Mouse (Mus musculus): Measurements from ENCODE around the gene Rnf167. TPM values are rescaled to one million over a fixed set of nuclear protein-coding genes. Genes with fewer than 3 reads are reported as not detected.

The Rnf167 gene
- polyA plus RNA-seq, 1 experiment from 2014 or later = 105 TPM

DNA sequence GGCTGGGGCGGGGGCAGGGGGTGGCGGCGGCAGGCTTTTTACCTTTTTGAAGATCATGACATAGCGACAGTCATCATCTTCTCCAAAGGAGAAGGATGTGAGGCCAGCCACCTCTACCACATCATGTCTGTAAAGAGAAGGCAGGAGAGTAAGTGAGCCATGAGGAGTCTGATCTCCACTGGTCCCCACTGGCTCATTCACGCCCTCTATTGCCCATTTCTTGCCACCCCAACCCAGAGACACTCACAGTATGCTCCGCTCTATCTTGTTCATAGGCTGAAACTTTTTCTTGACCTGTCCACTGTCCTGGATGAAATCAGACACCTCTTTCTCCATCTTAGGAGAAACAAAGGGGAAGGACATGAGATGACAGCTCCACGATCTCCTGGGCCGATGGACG, 17.7 kb downstream of the Rnf167 start:
- peaks cover 7% of the 10 kb centered on the region for H3K4me1 ChIP-seq (ENCODE audit: control insufficient read depth, insufficient read depth, low read length)
- 95% methylated on average over 9 of the region's 9 CpGs for WGBS
- no peak for DNase-seq (ENCODE audit: low spot score)
- H3K9me3 ChIP-seq (replicated peaks; ENCODE audit: control insufficient read depth, low read length) = no peaks in the 10 kb centered on the region
- H3K27me3 ChIP-seq (replicated peaks; ENCODE audit: control insufficient read depth, insufficient read depth, low read length) = no peaks in the 10 kb centered on the region
- H3K4me3 ChIP-seq (ENCODE audit: low read depth, low read length) = no peak overlapping the region
- H3K36me3 ChIP-seq (ENCODE audit: control insufficient read depth, insufficient read depth, low read length) = peaks cover 52% of the 10 kb centered on the region
- H3K27ac ChIP-seq (ENCODE audit: low read depth, low read length) = no peak overlapping the region
- no peak overlapping the region for H3K9ac ChIP-seq (ENCODE audit: low read length)
- ATAC-seq = no peak
- no peak overlapping the region for H3K4me2 ChIP-seq (ENCODE audit: low read length)

- WGBS = 94% methylated on average over 8 of the region's 8 CpGs
- Histone ChIP-seq H3K9me3 (replicated peaks; ENCODE audit: control insufficient read depth, low read length) (no peaks in the 10 kb centered on the region), H3K4me3 (ENCODE audit: low read depth, low read length) (no peak overlapping the region), H3K4me2 (ENCODE audit: low read length) (no peak overlapping the region), H3K36me3 (ENCODE audit: control insufficient read depth, insufficient read depth, low read length) (peaks cover 49% of the 10 kb centered on the region), H3K27me3 (replicated peaks; ENCODE audit: control insufficient read depth, insufficient read depth, low read length) (no peaks in the 10 kb centered on the region), H3K4me1 (ENCODE audit: control insufficient read depth, insufficient read depth, low read length) (peaks cover 14% of the 10 kb centered on the region), H3K27ac (ENCODE audit: low read depth, low read length) (no peak overlapping the region), H3K9ac (ENCODE audit: low read length) (no peak overlapping the region)
- DNase-seq (ENCODE audit: low spot score) (no peak), ATAC-seq (no peak)
Observed at GRCm38 (mm10) chr11:70666687-70667086, 19.7 kb downstream of the Rnf167 start.

DNA sequence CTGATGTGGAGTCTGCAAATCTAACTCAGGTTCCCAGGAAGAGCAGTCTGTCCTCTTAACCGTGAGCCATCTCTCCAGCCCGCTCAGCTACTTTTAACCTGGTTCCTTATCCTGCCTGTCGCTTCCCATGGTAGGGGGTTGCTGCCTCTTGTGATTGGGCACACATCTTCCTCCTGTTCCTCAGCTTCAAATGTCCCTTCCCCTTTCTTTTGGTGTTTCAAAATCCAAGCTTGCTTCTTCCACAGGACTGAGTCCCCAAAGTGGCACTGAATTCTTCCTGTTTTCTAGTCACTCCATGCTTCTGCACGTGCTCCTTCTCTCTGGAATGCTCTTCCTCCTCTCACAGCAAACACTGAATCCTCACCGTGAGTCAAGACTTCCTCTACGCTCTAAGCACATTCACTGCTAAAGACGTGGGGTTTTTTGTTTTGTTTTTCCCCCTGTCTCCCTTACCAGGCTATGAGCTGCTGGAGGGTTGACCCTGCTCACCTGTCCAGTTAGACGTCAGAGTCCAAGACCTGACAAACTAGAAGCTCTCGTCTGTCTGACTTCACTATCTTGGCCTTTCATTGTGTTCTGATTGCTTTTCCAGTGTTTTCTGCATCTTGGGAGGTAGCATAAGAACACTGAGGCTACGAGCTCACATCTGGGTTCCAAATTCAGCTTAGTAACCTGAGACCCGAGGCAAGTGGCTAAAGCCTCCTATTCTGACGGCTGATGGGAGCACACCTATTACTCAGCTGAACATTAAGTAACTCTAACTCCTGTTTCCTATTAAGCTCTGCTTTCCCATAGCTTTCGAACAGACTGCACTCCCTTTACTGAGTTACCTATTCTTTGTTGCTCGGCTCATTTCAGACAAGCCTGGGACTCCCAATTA, 20.5 kb downstream of the Rnf167 start:
- H3K4me2 ChIP-seq (ENCODE audit: low read length) = peak overlapping the region; percentile 85
- no peak for DNase-seq (ENCODE audit: low spot score)
- ATAC-seq = no peak
- peak overlapping the region; percentile 70 for H3K9ac ChIP-seq (ENCODE audit: low read length)
- peaks cover 14% of the 10 kb centered on the region for H3K4me1 ChIP-seq (ENCODE audit: control insufficient read depth, insufficient read depth, low read length)
- peaks cover 50% of the 10 kb centered on the region for H3K36me3 ChIP-seq (ENCODE audit: control insufficient read depth, insufficient read depth, low read length)
- WGBS = 72% methylated on average over 14 of the region's 14 CpGs
- peak overlapping the region; percentile 68 for H3K4me3 ChIP-seq (ENCODE audit: low read depth, low read length)
- no peaks in the 10 kb centered on the region for H3K27me3 ChIP-seq (replicated peaks; ENCODE audit: control insufficient read depth, insufficient read depth, low read length)
- peak overlapping the region; percentile 74; the same call in 1 of the 2 replicates for H3K27ac ChIP-seq (ENCODE audit: low read depth, low read length)
- no peaks in the 10 kb centered on the region for H3K9me3 ChIP-seq (replicated peaks; ENCODE audit: control insufficient read depth, low read length)

GRCm38 (mm10) chr11:70668335-70668770, 21.3 kb downstream of the Rnf167 start:
- no peaks in the 10 kb centered on the region for H3K9me3 ChIP-seq (replicated peaks; ENCODE audit: control insufficient read depth, low read length)
- peak overlapping the region; percentile 85 for H3K4me2 ChIP-seq (ENCODE audit: low read length)
- H3K27ac ChIP-seq (ENCODE audit: low read depth, low read length) = peak overlapping the region; percentile 74
- WGBS = 1% methylated on average over 15 of the region's 15 CpGs
- H3K9ac ChIP-seq (ENCODE audit: low read length) = peak overlapping the region; percentile 70
- H3K36me3 ChIP-seq (ENCODE audit: control insufficient read depth, insufficient read depth, low read length) = peaks cover 42% of the 10 kb centered on the region
- H3K4me1 ChIP-seq (ENCODE audit: control insufficient read depth, insufficient read depth, low read length) = peaks cover 14% of the 10 kb centered on the region
- no peaks in the 10 kb centered on the region for H3K27me3 ChIP-seq (replicated peaks; ENCODE audit: control insufficient read depth, insufficient read depth, low read length)
- peak overlapping the region; percentile 68 for H3K4me3 ChIP-seq (ENCODE audit: low read depth, low read length)
- no peak for ATAC-seq
- no peak for DNase-seq (ENCODE audit: low spot score)

DNA sequence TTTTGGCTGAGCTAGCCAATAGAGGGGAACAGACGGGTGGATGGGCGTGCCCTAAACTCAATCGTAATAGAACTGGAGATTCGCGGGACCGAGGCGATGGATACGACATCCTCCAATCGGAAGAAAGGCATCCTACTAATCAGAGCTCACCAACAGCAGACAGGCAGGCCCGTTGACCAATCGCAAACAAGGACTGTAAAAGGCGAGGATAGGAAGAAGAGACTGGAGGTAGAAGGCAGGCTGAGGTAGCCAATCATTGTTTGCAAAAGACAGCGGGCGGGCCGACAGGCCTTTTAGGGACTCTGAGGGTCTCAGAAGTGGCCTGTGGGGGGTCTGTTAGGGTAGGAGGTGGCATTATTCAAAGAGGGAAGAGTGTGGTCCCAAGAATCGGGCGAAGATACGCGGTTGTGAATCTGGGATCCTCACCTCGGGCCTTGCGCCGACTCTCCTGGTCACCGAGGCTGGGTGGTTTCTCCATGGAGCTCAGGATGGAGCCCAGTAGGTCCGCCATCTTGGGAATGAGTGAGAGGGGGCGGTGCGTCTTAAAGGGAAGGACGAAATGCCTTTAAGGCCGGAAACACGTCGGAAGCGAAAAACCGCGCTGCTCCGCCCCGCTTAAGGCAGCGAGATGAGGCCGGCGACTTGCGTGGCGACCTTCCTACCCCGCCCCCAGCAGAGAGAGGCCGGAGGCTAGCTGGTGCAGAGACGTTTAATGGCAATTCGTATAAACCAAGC, 21.9 kb downstream of the Rnf167 start, which contains the start of gene Spag7:
Gene Spag7 (minus strand): TSS at position 646 of the 735 bp plus-strand sequence.
- Histone ChIP-seq H3K4me2 (ENCODE audit: low read length) (peak within 1 kb of the TSS; percentile 97), H3K9ac (ENCODE audit: low read length) (peak within 1 kb of the TSS; percentile 83), H3K4me3 (ENCODE audit: low read depth, low read length) (peak within 1 kb of the TSS; percentile 68), H3K36me3 (ENCODE audit: control insufficient read depth, insufficient read depth, low read length) (peaks cover 39% of the 10 kb centered on the region), H3K9me3 (replicated peaks; ENCODE audit: control insufficient read depth, low read length) (no peaks in the 10 kb centered on the region), H3K27ac (ENCODE audit: low read depth, low read length) (peak within 1 kb of the TSS; percentile 96), H3K27me3 (replicated peaks; ENCODE audit: control insufficient read depth, insufficient read depth, low read length) (no peaks in the 10 kb centered on the region), H3K4me1 (ENCODE audit: control insufficient read depth, insufficient read depth, low read length) (peaks cover 14% of the 10 kb centered on the region)
- under 1% methylated on average over 44 of the region's 44 CpGs for WGBS
- peak; percentile 100 for DNase-seq (ENCODE audit: low spot score)
- peak; percentile 97 for ATAC-seq

GRCm38 (mm10) chr11:70669582-70670345, 22.7 kb downstream of the Rnf167 start:
- Histone ChIP-seq H3K27ac (ENCODE audit: low read depth, low read length) (peak overlapping the region; percentile 96), H3K9ac (ENCODE audit: low read length) (peak overlapping the region; percentile 83), H3K4me2 (ENCODE audit: low read length) (peak overlapping the region; percentile 97), H3K4me1 (ENCODE audit: control insufficient read depth, insufficient read depth, low read length) (peaks cover 14% of the 10 kb centered on the region), H3K27me3 (replicated peaks; ENCODE audit: control insufficient read depth, insufficient read depth, low read length) (no peaks in the 10 kb centered on the region), H3K4me3 (ENCODE audit: low read depth, low read length) (peak overlapping the region; percentile 68), H3K9me3 (replicated peaks; ENCODE audit: control insufficient read depth, low read length) (no peaks in the 10 kb centered on the region), H3K36me3 (ENCODE audit: control insufficient read depth, insufficient read depth, low read length) (peaks cover 36% of the 10 kb centered on the region)
- under 1% methylated on average over 31 of the region's 31 CpGs for WGBS
- DNase-seq (ENCODE audit: low spot score) (peak; percentile 78), ATAC-seq (peak; percentile 47)

DNA sequence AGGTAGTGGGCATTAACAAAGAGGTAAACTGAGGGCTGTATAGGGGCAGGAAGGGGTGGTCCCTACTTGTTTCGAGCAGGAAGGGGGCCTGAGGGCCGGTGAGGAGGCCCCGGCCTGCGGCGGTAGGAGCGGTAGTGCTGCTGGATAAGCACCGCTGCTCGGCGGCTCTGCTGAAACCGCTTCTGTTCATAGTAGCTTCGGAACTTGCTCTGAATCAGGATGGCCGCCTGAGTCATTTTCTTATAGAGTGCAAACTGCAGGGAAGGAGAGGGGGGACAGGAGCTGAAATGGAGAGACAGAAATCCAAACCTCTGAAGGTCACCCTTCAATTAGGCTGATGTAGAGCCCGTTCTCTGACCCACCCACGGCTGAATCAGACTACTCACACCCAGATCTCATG, 23.4 kb downstream of the Rnf167 start:
- Histone ChIP-seq H3K27ac (ENCODE audit: low read depth, low read length) (peak overlapping the region; percentile 96; the same call in 1 of the 2 replicates), H3K4me3 (ENCODE audit: low read depth, low read length) (peak overlapping the region; percentile 68), H3K36me3 (ENCODE audit: control insufficient read depth, insufficient read depth, low read length) (peaks cover 36% of the 10 kb centered on the region), H3K4me2 (ENCODE audit: low read length) (peak overlapping the region; percentile 97), H3K4me1 (ENCODE audit: control insufficient read depth, insufficient read depth, low read length) (peaks cover 14% of the 10 kb centered on the region), H3K9ac (ENCODE audit: low read length) (peak overlapping the region; percentile 83), H3K27me3 (replicated peaks; ENCODE audit: control insufficient read depth, insufficient read depth, low read length) (no peaks in the 10 kb centered on the region), H3K9me3 (replicated peaks; ENCODE audit: control insufficient read depth, low read length) (no peaks in the 10 kb centered on the region)
- no peak for DNase-seq (ENCODE audit: low spot score)
- ATAC-seq = no peak
- WGBS = 39% methylated on average over 14 of the region's 14 CpGs

GRCm38 (mm10) chr11:70671333-70672047, 24.5 kb downstream of the Rnf167 start:
- H3K9me3 ChIP-seq (replicated peaks; ENCODE audit: control insufficient read depth, low read length) = no peaks in the 10 kb centered on the region
- no peak overlapping the region for H3K27ac ChIP-seq (ENCODE audit: low read depth, low read length)
- peaks cover 39% of the 10 kb centered on the region for H3K36me3 ChIP-seq (ENCODE audit: control insufficient read depth, insufficient read depth, low read length)
- H3K4me3 ChIP-seq (ENCODE audit: low read depth, low read length) = no peak overlapping the region
- ATAC-seq = no peak
- no peak for DNase-seq (ENCODE audit: low spot score)
- H3K9ac ChIP-seq (ENCODE audit: low read length) = 0 out of 2 replicates have a peak overlapping the region, but pooled peaks have one; percentile 13
- H3K27me3 ChIP-seq (replicated peaks; ENCODE audit: control insufficient read depth, insufficient read depth, low read length) = no peaks in the 10 kb centered on the region
- peak overlapping the region; percentile 97; the same call in 1 of the 2 replicates for H3K4me2 ChIP-seq (ENCODE audit: low read length)
- peaks cover 14% of the 10 kb centered on the region for H3K4me1 ChIP-seq (ENCODE audit: control insufficient read depth, insufficient read depth, low read length)
- WGBS = 78% methylated on average over 16 of the region's 16 CpGs
